Mouse (Mus musculus) E14TG2a.4 (cell line): ENCODE data around the gene Dach2.

Experiments
- CTCF ChIP-seq: conservative IDR thresholded peaks from 2 replicates; pipeline ENCODE4 v1.5.1; 2014; ENCODE audit warnings: low read length
- NANOG ChIP-seq: IDR thresholded peaks from 2 replicates; pipeline ENCODE4 v1.6.1; 2014; ENCODE audit warnings: borderline replicate concordance, low read length, mixed read lengths
- POU5F1 ChIP-seq: IDR thresholded peaks from 2 replicates; pipeline ENCODE4 v1.6.1; 2014; ENCODE audit warnings: low read length, borderline replicate concordance

- TF ChIP-seq CTCF: no peak
- TF ChIP-seq NANOG: no peak
- TF ChIP-seq POU5F1: no peak
Measured at GRCm38 (mm10) chrX:113810369-113810768, 513.1 kb downstream of the Dach2 start.
